Mouse (Mus musculus) limb, embryonic 11.5 days (tissue): Measurements from ENCODE around the gene Ttpal. TPM values are rescaled to one million over a fixed set of nuclear protein-coding genes. Genes with fewer than 3 reads are reported as not detected.

Experiments
- ATAC-seq: fragments of 200-750 bp; cut with Nextera tagmentation; 2 replicates; pipeline ENCODE4 v1.8.0; 2017; ENCODE audit warnings: low read depth; ENCODE audit not compliant: insufficient number of reproducible peaks, low FRiP score, low TSS enrichment
- DNase-seq: peaks from one replicate; pipeline ENCODE4 v3.0.0-alpha.2; 2015; ENCODE audit warnings: low spot score
- H3K27ac ChIP-seq: fragments of 300-500 bp; sonication (generic); replicated peaks from 2 replicates; pipeline ENCODE4 v1.5.1; 2014; ENCODE audit warnings: low read depth, mild to moderate bottlenecking, low read length
- H3K27me3 ChIP-seq: fragments of 300-500 bp; sonication (generic); 2 replicates; pipeline ENCODE4 v1.6.1; 2014; ENCODE audit warnings: mild to moderate bottlenecking, low read length, mixed read lengths; ENCODE audit not compliant: control insufficient read depth, insufficient read depth
- H3K36me3 ChIP-seq: fragments of 300-500 bp; sonication (generic); 2 replicates; pipeline ENCODE4 v1.6.1; 2014; ENCODE audit warnings: mild to moderate bottlenecking, low read length, moderate library complexity, mixed read lengths; ENCODE audit not compliant: control insufficient read depth, insufficient read depth
- H3K4me1 ChIP-seq: fragments of 300-500 bp; sonication (generic); 2 replicates; pipeline ENCODE4 v1.6.1; 2014; ENCODE audit warnings: low read length, mixed read lengths; ENCODE audit not compliant: control insufficient read depth, insufficient read depth
- H3K4me2 ChIP-seq: fragments of 300-500 bp; sonication (generic); 2 replicates; pipeline ENCODE4 v1.6.1; 2014; ENCODE audit warnings: low read depth, mild to moderate bottlenecking, moderate library complexity; ENCODE audit not compliant: severe bottlenecking
- H3K4me3 ChIP-seq: fragments of 300-500 bp; sonication (generic); 2 replicates; pipeline ENCODE4 v1.5.1; 2014; ENCODE audit warnings: low read depth, low read length
- H3K9ac ChIP-seq: fragments of 300-500 bp; sonication (generic); 2 replicates; pipeline ENCODE4 v1.6.1; 2014; ENCODE audit warnings: mild to moderate bottlenecking, low read length
- H3K9me3 ChIP-seq: fragments of 300-500 bp; sonication (generic); 2 replicates; pipeline ENCODE4 v1.6.1; 2016; ENCODE audit warnings: low read length; ENCODE audit not compliant: control insufficient read depth
- WGBS: fragments of 180-500 bp; shearing (Covaris S2); extraction: QIAGEN DNeasy Blood & Tissue Kit; methylation state at CpG from one replicate; pipeline ENCODE4 v1.1.7; 2014; 5-methylcytosine and 5-hydroxymethylcytosine counted together
- polyA plus RNA-seq: library from polyadenylated mRNA; unstranded; fragments of >200 nt; fragmentation: Nextera tagmentation; extraction: Ambion mirVana; gene quantifications from 2 replicates; pipeline ENCODE4 v1.2.1, GENCODE M21; 2014

Gene Ttpal
- polyA plus RNA-seq, 1 experiment from 2014 or later, result 43.3 TPM

DNA sequence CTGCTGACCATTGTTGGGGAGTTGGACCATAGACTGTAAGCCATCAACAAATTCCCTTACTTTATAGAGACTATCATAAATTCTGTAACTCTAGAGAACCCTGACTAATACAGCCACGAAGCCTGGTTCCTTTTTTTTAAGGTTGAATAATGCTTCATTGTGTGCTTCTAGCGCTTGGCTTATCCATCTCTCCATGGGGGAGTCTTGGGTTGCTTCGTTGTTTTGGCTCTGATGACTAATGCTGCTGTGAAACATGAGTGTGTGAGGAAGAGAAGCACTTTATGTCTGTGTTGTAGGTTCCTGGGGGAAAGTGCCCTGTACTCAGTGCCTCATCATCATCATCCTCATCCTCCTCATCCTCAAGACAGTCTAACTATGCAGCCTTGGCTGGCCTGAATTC lies 61.8 kb downstream of the Ttpal start:
- ATAC-seq (no peak), DNase-seq (no peak)
- no peak overlapping the region for H3K4me2 ChIP-seq
- peaks cover 3% of the 10 kb centered on the region; the same call in 1 of the 2 replicates for H3K4me1 ChIP-seq
- no peaks in the 10 kb centered on the region for H3K36me3 ChIP-seq
- no peaks in the 10 kb centered on the region for H3K27me3 ChIP-seq
- no peaks in the 10 kb centered on the region for H3K9me3 ChIP-seq
- H3K4me3 ChIP-seq, result no peak overlapping the region
- no peak overlapping the region for H3K9ac ChIP-seq
- WGBS, result 90% methylated on average over 3 of the region's 3 CpGs
- no peak overlapping the region for H3K27ac ChIP-seq

DNA sequence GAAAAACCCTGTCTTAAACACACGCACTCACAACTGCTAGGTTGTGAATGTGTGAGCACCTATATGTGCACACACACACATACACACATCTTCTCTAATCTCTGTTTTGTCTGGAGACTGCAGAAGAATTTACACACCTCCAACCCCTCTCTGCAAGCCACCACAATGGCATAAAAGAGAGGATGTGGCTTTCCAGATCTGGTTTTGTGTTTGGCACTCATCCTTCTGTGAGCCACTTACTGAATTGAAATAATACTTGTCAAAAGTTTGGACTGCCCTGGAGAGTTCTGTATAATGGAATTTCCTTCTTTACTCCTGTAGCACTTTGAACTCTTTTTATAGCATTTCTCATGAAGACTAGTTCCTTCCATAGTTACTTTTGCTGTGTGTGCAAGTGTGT lies 64.9 kb downstream of the Ttpal start:
- no peaks in the 10 kb centered on the region for H3K36me3 ChIP-seq
- no peak for DNase-seq
- no peak for ATAC-seq
- 90% methylated on average over 1 of the region's 1 CpGs for WGBS
- no peak overlapping the region for H3K4me3 ChIP-seq
- H3K27me3 ChIP-seq, result no peaks in the 10 kb centered on the region
- H3K9ac ChIP-seq, result no peak overlapping the region
- H3K27ac ChIP-seq, result no peak overlapping the region
- no peaks in the 10 kb centered on the region for H3K4me1 ChIP-seq
- H3K4me2 ChIP-seq, result no peak overlapping the region
- no peaks in the 10 kb centered on the region for H3K9me3 ChIP-seq

Other genes starting within 250 kb of the Ttpal start
- 0.16 and 0.45 TPM in 2 replicates for gene Jph2, start 204.3 kb upstream of the Ttpal start, polyA plus RNA-seq
- 88.3 and 92.5 TPM in 2 replicates for gene Oser1, start 177.6 kb upstream of the Ttpal start, polyA plus RNA-seq
- gene Gdap1l1, start 163.8 kb upstream of the Ttpal start, polyA plus RNA-seq, result 0.28 and 0.51 TPM in 2 replicates
- 9.5 and 9.6 TPM in 2 replicates for gene Fitm2, start 129.7 kb upstream of the Ttpal start, polyA plus RNA-seq
- not detected in 2 replicates for gene R3hdml, start 110.0 kb upstream of the Ttpal start, polyA plus RNA-seq
- 0.34 TPM in 1 of 2 replicates, not detected in the other for gene Hnf4a, start 95.5 kb upstream of the Ttpal start, polyA plus RNA-seq
- gene Serinc3, start 42.8 kb downstream of the Ttpal start, polyA plus RNA-seq, result 25.2 and 26.8 TPM in 2 replicates
- 174 and 177 TPM in 2 replicates for gene Pkig, start 56.1 kb downstream of the Ttpal start, polyA plus RNA-seq
- gene Ada, start 147.9 kb downstream of the Ttpal start, polyA plus RNA-seq, result 9.7 and 10.9 TPM in 2 replicates
- 0.11 and 0.36 TPM in 2 replicates for gene Ccn5, start 218.5 kb downstream of the Ttpal start, polyA plus RNA-seq